Mouse (Mus musculus) cerebellum, adult 11-12 months (tissue): Measurements from ENCODE around the gene Prox1.

Experiments
- DNase-seq: peaks from one replicate; pipeline ENCODE4 v3.0.0; 2022

Prox1 gene

GRCm38 (mm10) chr1:190172979-190173461 is 2.5 kb upstream of the Prox1 start:
- peak; percentile 45 for DNase-seq

- peak; percentile 46 for DNase-seq
These were observed 1.9 kb upstream of the Prox1 start for GRCm38 (mm10) chr1:190172311-190172978.

DNA sequence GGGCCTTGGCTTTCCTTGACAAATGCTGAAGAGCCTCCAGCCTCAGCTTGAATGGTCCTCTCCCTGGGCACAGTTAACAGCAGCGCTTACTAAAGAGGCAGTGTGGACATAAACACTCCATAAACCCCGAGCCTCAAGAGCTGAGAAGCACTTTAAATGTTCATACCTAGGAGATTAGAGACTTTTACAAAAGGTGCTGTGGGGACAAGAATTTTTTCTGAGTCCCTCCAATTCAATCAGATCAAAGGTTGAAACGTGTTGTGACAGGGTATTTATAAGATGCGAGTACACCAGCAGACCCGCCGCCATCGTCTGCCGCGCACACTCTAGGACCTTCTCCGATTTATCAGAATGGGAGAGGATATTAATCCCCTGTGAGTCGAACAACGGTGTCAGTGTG is 1.2 kb upstream of the Prox1 start:
- DNase-seq = peak; percentile 30

- DNase-seq = no peak
These were observed 827 bp upstream of the Prox1 start for GRCm38 (mm10) chr1:190171341-190171740.

GRCm38 (mm10) chr1:190170819-190171216 is 304 bp upstream of the Prox1 start:
- DNase-seq = no peak

DNA sequence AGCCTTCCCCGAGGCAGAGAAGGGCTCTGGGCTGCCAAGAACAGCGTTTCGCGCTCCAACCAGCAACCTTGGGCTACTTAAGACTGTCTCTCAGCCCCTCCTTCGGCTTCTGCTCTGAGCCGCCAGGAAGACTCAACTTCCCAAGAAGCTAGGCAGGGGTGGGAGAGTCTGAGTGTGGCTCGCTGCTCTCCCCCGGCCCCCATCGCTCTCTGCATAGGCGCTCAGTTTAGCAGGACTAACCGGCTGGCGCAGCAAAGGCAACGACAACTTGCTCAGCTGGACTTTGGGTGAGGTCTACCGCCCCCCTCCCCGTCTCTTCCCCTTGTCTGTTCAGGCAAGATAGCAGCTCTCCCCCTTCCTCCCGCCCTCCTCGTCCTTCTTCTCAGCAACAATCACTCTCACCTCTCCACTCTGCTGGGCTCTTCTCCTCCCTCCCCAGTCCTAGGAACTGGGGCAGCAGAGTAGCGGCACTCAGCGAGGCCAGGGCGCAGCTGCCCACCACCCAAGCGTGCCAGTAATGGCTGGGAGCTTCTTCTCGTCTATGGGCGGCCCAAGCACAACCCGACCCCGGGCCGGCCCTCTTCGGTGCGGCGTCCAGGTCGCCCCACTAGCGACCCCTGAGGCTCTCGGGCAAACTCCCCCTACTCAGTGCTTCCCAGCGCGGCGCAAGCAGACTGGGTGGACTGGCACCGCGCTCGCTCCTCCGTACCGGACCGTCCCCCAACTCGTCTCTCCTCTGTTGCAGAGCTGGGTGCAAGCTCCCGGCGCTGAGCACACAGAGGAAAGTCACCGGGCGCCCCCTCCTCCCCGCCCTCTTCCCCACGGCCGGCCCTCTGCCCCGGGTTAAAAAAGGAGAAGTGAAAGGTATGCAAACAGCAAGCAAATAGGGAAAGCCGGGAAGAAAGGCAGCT is 1.5 kb downstream of the Prox1 start:
- DNase-seq = peak; percentile 59

GRCm38 (mm10) chr1:190168115-190168514 is 2.4 kb downstream of the Prox1 start:
- DNase-seq = peak; percentile 49

- DNase-seq = no peak
These were observed 2.9 kb downstream of the Prox1 start for GRCm38 (mm10) chr1:190167609-190168008.

- DNase-seq = no peak
These were observed 5.0 kb downstream of the Prox1 start for GRCm38 (mm10) chr1:190165511-190165910.

DNA sequence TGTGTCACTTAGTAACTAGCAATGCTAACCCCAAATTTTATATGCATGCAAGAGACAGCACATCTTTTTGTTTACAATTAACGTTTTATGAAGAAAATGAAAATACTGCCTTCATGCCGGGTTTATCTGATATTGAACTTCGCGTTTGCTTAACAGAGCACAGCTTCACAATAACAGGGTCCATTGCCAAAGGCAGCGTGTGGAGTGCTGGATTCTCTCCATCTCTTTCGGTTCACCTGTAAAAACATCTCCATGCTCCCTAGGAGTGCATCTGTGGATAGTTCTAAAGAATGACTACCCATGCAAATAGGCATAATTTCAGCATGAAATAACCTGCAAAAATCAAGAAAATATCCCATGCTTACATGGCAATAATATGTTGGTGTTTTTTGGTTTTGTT is 7.0 kb downstream of the Prox1 start:
- DNase-seq = peak; percentile 35

- DNase-seq = peak; percentile 61
These were observed 8.6 kb downstream of the Prox1 start for GRCm38 (mm10) chr1:190161708-190162465.

GRCm38 (mm10) chr1:190161288-190161687 is 9.2 kb downstream of the Prox1 start:
- no peak for DNase-seq

DNA sequence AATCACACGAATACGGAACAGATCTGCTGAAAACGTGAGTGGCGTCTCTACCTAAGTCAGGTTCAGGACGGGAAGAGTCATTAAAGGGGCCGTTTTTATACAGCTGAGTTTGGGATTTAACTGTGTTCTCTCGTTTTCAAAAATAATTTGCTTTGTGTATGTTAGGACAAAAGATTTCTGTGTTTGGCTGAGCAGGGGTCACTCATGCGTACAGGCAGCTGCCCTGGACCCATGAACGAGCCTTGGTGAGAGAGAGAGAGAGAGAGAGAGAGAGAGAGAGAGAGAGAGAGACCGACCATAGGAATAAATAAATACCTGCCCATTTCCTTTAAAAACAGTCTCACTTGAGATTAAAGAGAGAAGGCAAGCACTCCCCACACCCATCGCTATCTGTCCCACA is 11.1 kb downstream of the Prox1 start:
- DNase-seq = no peak

DNA sequence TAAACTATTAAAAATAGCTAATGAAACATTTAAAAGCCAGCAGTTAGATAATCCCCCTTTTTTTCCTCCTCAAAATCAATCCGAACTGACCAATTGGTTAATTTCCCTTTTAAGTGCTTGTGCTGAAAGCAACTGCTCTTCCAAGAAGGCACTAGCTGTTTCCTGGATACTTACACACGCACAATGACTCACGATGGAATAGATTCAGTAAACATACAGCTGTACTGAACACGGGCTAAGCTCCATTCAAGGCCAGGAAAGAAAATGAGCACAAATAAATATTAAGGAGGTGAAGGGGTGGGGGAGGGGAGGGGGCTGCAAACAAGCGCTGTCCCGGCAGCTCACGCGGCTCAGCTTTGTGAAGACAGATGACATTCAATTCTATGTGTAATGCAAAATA is 14.8 kb downstream of the Prox1 start:
- DNase-seq = no peak

GRCm38 (mm10) chr1:190155021-190155420 is 15.5 kb downstream of the Prox1 start:
- DNase-seq = no peak

DNA sequence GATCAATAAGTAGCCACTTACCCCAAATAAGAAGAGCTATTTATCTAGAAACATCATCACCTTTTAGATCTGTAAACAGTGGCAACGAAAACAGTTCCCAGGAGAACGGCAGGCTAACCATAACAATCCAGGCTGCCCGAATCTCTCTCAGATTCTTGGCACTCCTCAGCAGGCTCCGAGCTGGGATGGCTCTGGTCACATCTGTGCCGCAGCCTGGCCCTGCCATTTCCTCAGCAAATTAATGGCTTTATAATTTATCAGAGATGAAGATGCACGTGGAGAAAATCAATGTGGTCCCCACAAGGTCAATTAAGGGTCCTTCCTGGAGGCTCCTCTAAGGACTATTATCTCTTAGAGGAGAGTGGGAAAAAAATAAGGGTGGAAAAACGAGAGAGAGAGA is 16.2 kb downstream of the Prox1 start:
- no peak for DNase-seq

DNA sequence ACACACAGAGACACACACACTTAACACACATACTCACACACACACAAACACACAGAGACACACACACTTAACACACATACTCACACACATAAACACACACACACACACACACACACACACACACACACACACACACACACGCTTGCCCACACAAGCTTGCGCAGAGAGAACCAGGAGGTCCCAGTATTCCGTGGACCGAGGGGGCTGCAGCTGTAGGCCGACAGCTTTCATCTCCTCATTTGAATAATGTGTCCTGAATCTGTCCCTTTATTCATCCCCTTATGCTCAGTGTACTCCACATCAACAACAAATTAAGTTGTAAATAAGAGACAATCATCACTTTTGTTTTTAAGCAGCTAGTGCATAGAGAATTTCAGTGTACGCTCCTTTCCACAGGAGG is 17.9 kb downstream of the Prox1 start:
- no peak for DNase-seq

DNA sequence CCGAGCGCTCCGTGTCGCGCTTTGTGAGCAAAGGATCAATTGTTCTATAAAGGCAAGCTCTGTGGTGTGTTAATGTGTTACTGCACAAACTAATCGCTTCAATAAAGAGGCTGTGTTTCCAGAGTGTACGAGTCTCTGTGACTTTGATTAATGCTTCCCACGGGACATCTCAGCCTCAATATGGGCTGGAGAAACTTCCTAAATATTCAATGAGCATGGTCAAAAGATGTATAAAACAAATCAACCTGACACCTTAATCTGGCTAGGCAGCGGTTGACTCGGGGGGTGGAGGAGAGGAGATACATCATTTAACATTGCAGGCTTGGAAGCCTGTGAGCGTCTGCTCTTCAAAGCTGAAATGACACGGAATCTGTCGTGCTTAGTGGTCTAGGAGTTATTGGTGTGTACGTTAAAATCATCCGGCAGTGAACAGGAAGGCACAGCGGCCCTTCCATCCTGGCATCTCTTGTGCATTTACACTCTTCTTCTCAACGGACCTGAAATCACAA is 21.2 kb downstream of the Prox1 start:
- DNase-seq = no peak

DNA sequence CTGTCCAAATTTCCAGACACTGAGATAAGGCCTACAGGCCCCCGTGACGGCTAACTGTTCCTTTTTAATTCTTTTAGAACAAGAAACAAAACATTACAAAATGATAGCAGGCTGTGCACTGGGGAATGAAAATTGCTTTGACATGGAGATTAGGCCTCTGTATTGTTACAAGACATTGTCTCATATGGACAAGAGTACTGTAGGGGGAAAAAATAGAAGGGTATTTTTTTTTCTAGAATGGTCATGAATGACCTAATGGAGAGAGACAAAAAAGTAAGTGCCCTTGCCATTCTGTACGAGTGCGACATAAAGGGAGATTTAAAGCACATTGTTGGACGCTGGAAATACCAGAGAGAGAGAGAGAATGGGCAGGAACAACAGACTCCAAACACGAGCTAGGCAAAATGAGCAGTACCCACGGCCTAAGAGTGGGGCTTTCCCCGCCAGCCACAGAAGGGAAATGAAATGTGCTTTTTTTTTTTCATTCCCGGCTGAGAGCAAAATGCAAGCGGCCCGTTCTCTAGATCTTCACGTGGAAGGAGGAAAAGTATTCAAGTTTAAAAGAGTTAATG is 21.8 kb downstream of the Prox1 start:
- no peak for DNase-seq

GRCm38 (mm10) chr1:190147816-190148215 is 22.7 kb downstream of the Prox1 start:
- no peak for DNase-seq

DNA sequence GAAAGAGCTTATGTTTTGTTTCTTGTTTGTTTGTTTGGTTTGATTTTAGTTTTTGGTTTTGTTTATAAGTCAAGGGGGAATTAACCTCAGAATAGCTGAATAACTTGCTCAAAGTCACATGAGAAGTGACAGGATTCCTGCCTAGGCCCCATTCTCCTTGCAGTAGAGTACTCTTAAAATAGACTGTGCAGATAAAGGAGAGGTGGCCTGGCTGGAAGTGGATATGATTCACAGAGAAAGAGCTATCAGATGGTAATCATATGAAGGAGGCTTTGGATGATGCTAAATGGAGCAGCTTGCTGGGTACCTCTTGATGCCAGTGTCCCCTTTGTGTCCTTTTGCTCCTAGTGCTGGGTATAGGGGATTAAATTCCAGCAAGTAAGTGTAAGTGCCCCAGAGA is 26.1 kb downstream of the Prox1 start:
- no peak for DNase-seq

DNA sequence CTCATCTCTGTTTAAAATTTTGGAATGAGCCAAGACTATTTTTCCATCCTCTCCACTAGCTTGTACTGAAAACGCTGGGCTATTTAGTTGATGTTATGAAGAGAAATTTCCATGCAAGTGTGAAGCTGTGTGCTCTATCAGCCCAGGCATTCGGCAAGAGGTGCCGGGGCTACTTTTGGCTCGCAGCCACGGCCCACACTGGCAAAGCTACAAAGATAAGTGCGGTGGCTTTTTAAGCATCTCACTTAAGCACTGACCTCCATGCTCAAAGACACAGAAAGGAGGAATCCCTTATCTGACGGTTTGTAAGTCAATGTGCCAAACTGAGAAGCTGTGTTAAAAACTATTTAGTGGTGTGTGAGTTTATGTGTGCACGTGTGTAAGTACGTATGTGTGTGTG is 26.9 kb downstream of the Prox1 start:
- DNase-seq = no peak

DNA sequence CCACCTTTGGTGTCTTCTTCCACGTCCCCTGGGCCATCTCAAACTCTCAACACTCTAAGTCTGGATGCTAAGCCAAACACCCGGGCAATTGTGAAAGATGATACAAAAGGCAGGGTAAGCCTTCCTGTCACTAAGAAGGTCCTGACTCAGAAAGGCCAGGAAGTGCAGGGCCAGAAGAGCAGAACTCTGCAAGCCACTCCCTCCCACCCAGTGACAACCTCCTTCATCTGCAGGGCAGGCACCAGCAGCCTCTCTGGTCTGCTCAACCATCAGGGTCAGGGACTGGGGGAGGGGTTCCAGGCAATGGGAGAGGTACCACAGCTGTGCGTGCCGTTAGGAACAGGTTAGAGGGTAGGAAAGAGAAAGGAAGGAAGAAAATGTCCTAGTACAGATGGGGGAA is 27.9 kb downstream of the Prox1 start:
- no peak for DNase-seq
